Mouse (Mus musculus) liver, adult 2 months (tissue): Measurements from ENCODE around the gene Mup6. TPM values are rescaled to one million over a fixed set of nuclear protein-coding genes. Genes with fewer than 3 reads are reported as not detected.

Source experiments
- polyA plus RNA-seq: library from polyadenylated mRNA; depleted of rRNA; stranded (reverse); fragments of >200 nt; gene quantifications from 2 replicates; pipeline ENCODE4 v1.2.3, GENCODE M21; 2012; rRNA removed
- total RNA-seq: library from RNA; depleted of rRNA; stranded (reverse); fragments of >200 nt; gene quantifications from 2 replicates; pipeline ENCODE4 v1.2.3, GENCODE M21; 2014; rRNA removed

The Mup6 gene
- total and polyA plus RNA-seq, 2 experiments: 0.18 TPM; not detected in 1

Other genes with a start within 250 kb of the Mup6 start
- gene Inip, start 162.7 kb upstream of the Mup6 start, total RNA-seq: 2.4 and 3.4 TPM in 2 replicates
- gene Inip, start 162.7 kb upstream of the Mup6 start, polyA plus RNA-seq: 2.3 and 2.4 TPM in 2 replicates
- 4.1 and 5.9 TPM in 2 replicates for gene Snx30, start 158.5 kb upstream of the Mup6 start, total RNA-seq
- 1.4 and 1.6 TPM in 2 replicates for gene Snx30, start 158.5 kb upstream of the Mup6 start, polyA plus RNA-seq
- gene Slc46a2, start 49.2 kb upstream of the Mup6 start, total RNA-seq: not detected in 2 replicates
- not detected in 2 replicates for gene Slc46a2, start 49.2 kb upstream of the Mup6 start, polyA plus RNA-seq
- not detected in 2 replicates for gene Mup4, start 3.6 kb upstream of the Mup6 start, total RNA-seq
- gene Mup4, start 3.6 kb upstream of the Mup6 start, polyA plus RNA-seq: not detected in 2 replicates
- gene Mup7, start 106.2 kb downstream of the Mup6 start, total RNA-seq: 2.5 and 19.0 TPM in 2 replicates
- gene Mup7, start 106.2 kb downstream of the Mup6 start, polyA plus RNA-seq: 3.2 and 4.4 TPM in 2 replicates
- 6.2 and 24.5 TPM in 2 replicates for gene Mup2, start 190.0 kb downstream of the Mup6 start, total RNA-seq
- gene Mup2, start 190.0 kb downstream of the Mup6 start, polyA plus RNA-seq: 2.6 and 11.4 TPM in 2 replicates